Mouse (Mus musculus): ENCODE measurements around the gene Morn5. TPM values are rescaled to one million over a fixed set of nuclear protein-coding genes. Genes with fewer than 3 reads are reported as not detected.

The Morn5 gene
- polyA plus RNA-seq, 1 experiment from 2014 or later = 2.9 TPM

DNA sequence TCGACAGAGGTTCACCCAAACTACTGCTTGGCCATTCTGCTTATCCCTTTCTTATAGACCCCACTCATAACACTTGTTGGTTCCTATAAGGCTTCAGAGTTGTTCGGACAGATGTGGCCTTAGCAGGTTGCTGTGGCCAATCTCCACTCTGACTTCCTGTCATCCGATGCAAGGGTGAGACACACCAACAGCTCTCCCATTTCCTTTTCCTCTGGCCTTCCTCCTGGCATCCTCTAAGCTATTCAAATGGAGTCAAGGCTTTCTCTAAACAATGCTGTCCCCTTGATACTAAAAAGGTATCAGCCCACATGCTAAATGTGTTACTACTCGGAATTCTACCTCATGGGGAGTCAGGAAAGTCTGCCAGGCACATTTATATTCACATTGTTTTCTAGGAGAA is 78.7 kb downstream of the Morn5 start:
- WGBS = 86% methylated on average over 4 of the region's 4 CpGs
- peaks cover 68% of the 10 kb centered on the region for H3K36me3 ChIP-seq

GRCm38 (mm10) chr2:36129051-36129450 is 79.8 kb downstream of the Morn5 start:
- ATAC-seq (ENCODE audit: low FRiP score, low read depth) = no peak
- H3K9ac ChIP-seq = no peak overlapping the region
- H3K27ac ChIP-seq (replicated peaks) = no peak overlapping the region
- no peaks in the 10 kb centered on the region for H3K27me3 ChIP-seq
- peaks cover 68% of the 10 kb centered on the region for H3K36me3 ChIP-seq
- no peaks in the 10 kb centered on the region for H3K4me1 ChIP-seq (replicated peaks)
- no peak overlapping the region for H3K4me3 ChIP-seq
- no peaks in the 10 kb centered on the region for H3K9me3 ChIP-seq
- 88% methylated on average over 3 of the region's 3 CpGs for WGBS
- no peak overlapping the region for H3K4me2 ChIP-seq

More for the DNA sequence above, 78.7 kb downstream of the Morn5 start:
- ATAC-seq (ENCODE audit: low FRiP score, low read depth) = no peak
- Histone ChIP-seq H3K4me2 (no peak overlapping the region), H3K9ac (no peak overlapping the region), H3K9me3 (no peaks in the 10 kb centered on the region), H3K27me3 (no peaks in the 10 kb centered on the region), H3K4me3 (no peak overlapping the region), H3K27ac (replicated peaks) (no peak overlapping the region), H3K4me1 (replicated peaks) (no peaks in the 10 kb centered on the region)

Other genes with a start within 250 kb of the Morn5 start
- 5.2 and 6.1 TPM in 2 replicates for gene Ttll11, start 69.5 kb upstream of the Morn5 start, polyA plus RNA-seq (2015; fragmentation: Nextera tagmentation; extraction: Ambion mirVana)
- 327 and 332 TPM in 2 replicates for gene Ndufa8, start 52 bp upstream of the Morn5 start, polyA plus RNA-seq (2015; fragmentation: Nextera tagmentation; extraction: Ambion mirVana)
- gene Lhx6, start 56.0 kb downstream of the Morn5 start, polyA plus RNA-seq (2015; fragmentation: Nextera tagmentation; extraction: Ambion mirVana) = 0.62 and 1.3 TPM in 2 replicates
- gene Mrrf, start 86.9 kb downstream of the Morn5 start, polyA plus RNA-seq (2015; fragmentation: Nextera tagmentation; extraction: Ambion mirVana) = 21.2 and 23.1 TPM in 2 replicates
- gene Rbm18, start 87.3 kb downstream of the Morn5 start, polyA plus RNA-seq (2015; fragmentation: Nextera tagmentation; extraction: Ambion mirVana) = 114 and 117 TPM in 2 replicates
- gene Ptgs1, start 181.0 kb downstream of the Morn5 start, polyA plus RNA-seq (2015; fragmentation: Nextera tagmentation; extraction: Ambion mirVana) = 5.0 and 6.3 TPM in 2 replicates